Mouse (Mus musculus): ENCODE measurements around the gene Olfr1057. TPM values are rescaled to one million over a fixed set of nuclear protein-coding genes. Genes with fewer than 3 reads are reported as not detected.
"Not testable (repeated sequence)": the region's sequence is repeated elsewhere in the genome, so short reads cannot be mapped to it uniquely, and the experiment has no call there.

Gene Olfr1057
- total RNA-seq (2014; rRNA removed) (not detected in 2 replicates), polyA plus RNA-seq (2015; fragmentation: Nextera tagmentation; extraction: Ambion mirVana) (not detected in 2 replicates)

GRCm38 (mm10) chr2:86378293-86378692 is at the start of gene Olfr1057:
Olfr1057 (minus strand) TSS chr2:86378393.
- no peaks in the 10 kb centered on the region for H3K9me3 ChIP-seq (ENCODE audit: low read length)
- H3K27me3 ChIP-seq (ENCODE audit: insufficient read depth, low read length): no peaks in the 10 kb centered on the region
- no peak within 1 kb of the TSS for H3K9ac ChIP-seq (replicated peaks; ENCODE audit: low read length)
- H3K4me2 ChIP-seq (ENCODE audit: low read depth, low read length): no peak within 1 kb of the TSS
- TF ChIP-seq CTCF (IDR thresholded peaks at IDR 0.05; ENCODE audit: low read depth): no peak
- H3K4me3 ChIP-seq (ENCODE audit: low read length): no peak within 1 kb of the TSS
- H3K36me3 ChIP-seq (ENCODE audit: insufficient read depth, low read length): no peaks in the 10 kb centered on the region
- ATAC-seq (no peak), DNase-seq (ENCODE audit: low spot score) (no peak)
- no peak within 1 kb of the TSS for H3K27ac ChIP-seq
- no peaks in the 10 kb centered on the region for H3K4me1 ChIP-seq (ENCODE audit: insufficient read depth, low read length)

GRCm38 (mm10) chr2:86426649-86427048 is 48.5 kb upstream of the Olfr1057 start, which contains the start of gene Olfr1062:
Olfr1062 (minus strand) TSS chr2:86426749.
- not testable (repeated sequence) for H3K36me3 ChIP-seq (ENCODE audit: insufficient read depth, low read length); ATAC-seq; H3K4me1 ChIP-seq (ENCODE audit: insufficient read depth, low read length); H3K9me3 ChIP-seq (ENCODE audit: low read length); H3K27ac ChIP-seq; H3K4me2 ChIP-seq (ENCODE audit: low read depth, low read length); DNase-seq (ENCODE audit: low spot score); H3K27me3 ChIP-seq (ENCODE audit: insufficient read depth, low read length); H3K9ac ChIP-seq (replicated peaks; ENCODE audit: low read length); H3K4me3 ChIP-seq (ENCODE audit: low read length)

- no peak for DNase-seq (ENCODE audit: low spot score)
- TF ChIP-seq CTCF (IDR thresholded peaks at IDR 0.05; ENCODE audit: low read depth): no peak
- no peaks in the 10 kb centered on the region for H3K36me3 ChIP-seq (ENCODE audit: insufficient read depth, low read length)
- no peak within 1 kb of the TSS for H3K27ac ChIP-seq
- no peaks in the 10 kb centered on the region for H3K27me3 ChIP-seq (ENCODE audit: insufficient read depth, low read length)
- no peaks in the 10 kb centered on the region for H3K9me3 ChIP-seq (ENCODE audit: low read length)
- no peak for ATAC-seq
- WGBS: 91% methylated on average over 1 of the region's 1 CpGs
- no peak within 1 kb of the TSS for H3K9ac ChIP-seq (replicated peaks; ENCODE audit: low read length)
- H3K4me2 ChIP-seq (ENCODE audit: low read depth, low read length): no peak within 1 kb of the TSS
- no peaks in the 10 kb centered on the region for H3K4me1 ChIP-seq (ENCODE audit: insufficient read depth, low read length)
- no peak within 1 kb of the TSS for H3K4me3 ChIP-seq (ENCODE audit: low read length)
These were observed 35.8 kb upstream of the Olfr1057 start, which contains the start of gene Olfr1061 for GRCm38 (mm10) chr2:86413950-86414349. Olfr1061 (minus strand) TSS chr2:86414050.

- H3K9ac ChIP-seq (replicated peaks; ENCODE audit: low read length): no peak overlapping the region
- no peaks in the 10 kb centered on the region for H3K36me3 ChIP-seq (ENCODE audit: insufficient read depth, low read length)
- no peak overlapping the region for H3K4me2 ChIP-seq (ENCODE audit: low read depth, low read length)
- DNase-seq (ENCODE audit: low spot score): no peak
- no peaks in the 10 kb centered on the region for H3K9me3 ChIP-seq (ENCODE audit: low read length)
- no peaks in the 10 kb centered on the region for H3K4me1 ChIP-seq (ENCODE audit: insufficient read depth, low read length)
- TF ChIP-seq CTCF (IDR thresholded peaks at IDR 0.05; ENCODE audit: low read depth): no peak
- no peak overlapping the region for H3K4me3 ChIP-seq (ENCODE audit: low read length)
- WGBS: 85% methylated on average over 2 of the region's 2 CpGs
- no peak overlapping the region for H3K27ac ChIP-seq
- no peaks in the 10 kb centered on the region for H3K27me3 ChIP-seq (ENCODE audit: insufficient read depth, low read length)
- no peak; the same call in 1 of the 2 replicates for ATAC-seq
These were observed 16.9 kb upstream of the Olfr1057 start for GRCm38 (mm10) chr2:86395114-86395513.

DNA sequence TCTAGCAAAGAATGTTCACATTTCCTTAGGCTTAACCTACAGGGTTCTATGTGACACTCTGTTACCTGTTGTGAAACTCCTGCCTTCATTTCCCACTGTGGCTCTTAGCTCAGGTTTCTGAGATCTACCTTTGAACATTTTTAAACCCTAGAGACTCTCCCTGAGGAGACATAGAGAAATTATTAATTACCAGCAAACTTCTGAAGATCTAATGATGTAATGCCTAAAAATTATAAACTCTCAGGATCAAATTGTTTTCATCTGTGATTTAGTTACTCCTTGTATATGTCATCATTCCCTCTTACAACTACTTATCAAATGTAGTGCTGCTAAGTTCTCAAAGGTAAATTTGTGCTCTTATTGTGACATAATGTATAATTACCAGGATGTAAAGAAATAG is 10.3 kb upstream of the Olfr1057 start, which contains the start of gene Olfr1058:
Gene Olfr1058 (minus strand): TSS at position 101 of the 400 bp plus-strand sequence.
- not testable (repeated sequence) for DNase-seq (ENCODE audit: low spot score); ATAC-seq; H3K9ac ChIP-seq (replicated peaks; ENCODE audit: low read length); H3K9me3 ChIP-seq (ENCODE audit: low read length); H3K36me3 ChIP-seq (ENCODE audit: insufficient read depth, low read length); H3K4me3 ChIP-seq (ENCODE audit: low read length); H3K27me3 ChIP-seq (ENCODE audit: insufficient read depth, low read length); H3K4me1 ChIP-seq (ENCODE audit: insufficient read depth, low read length); H3K27ac ChIP-seq; H3K4me2 ChIP-seq (ENCODE audit: low read depth, low read length)

GRCm38 (mm10) chr2:86366342-86366741 is 11.9 kb downstream of the Olfr1057 start:
- not testable (repeated sequence) for H3K27ac ChIP-seq; DNase-seq (ENCODE audit: low spot score); ATAC-seq; H3K4me2 ChIP-seq (ENCODE audit: low read depth, low read length); H3K4me1 ChIP-seq (ENCODE audit: insufficient read depth, low read length); H3K9me3 ChIP-seq (ENCODE audit: low read length); H3K36me3 ChIP-seq (ENCODE audit: insufficient read depth, low read length); H3K4me3 ChIP-seq (ENCODE audit: low read length); H3K27me3 ChIP-seq (ENCODE audit: insufficient read depth, low read length); H3K9ac ChIP-seq (replicated peaks; ENCODE audit: low read length)
- WGBS: no CpG with 5 or more reads among the region's 6 CpGs

GRCm38 (mm10) chr2:86362369-86362768 is 15.8 kb downstream of the Olfr1057 start, which contains the start of gene Olfr1056:
Olfr1056 (minus strand) TSS chr2:86362469.
- Histone ChIP-seq H3K9me3 (ENCODE audit: low read length) (no peaks in the 10 kb centered on the region), H3K4me1 (ENCODE audit: insufficient read depth, low read length) (no peaks in the 10 kb centered on the region)

DNA sequence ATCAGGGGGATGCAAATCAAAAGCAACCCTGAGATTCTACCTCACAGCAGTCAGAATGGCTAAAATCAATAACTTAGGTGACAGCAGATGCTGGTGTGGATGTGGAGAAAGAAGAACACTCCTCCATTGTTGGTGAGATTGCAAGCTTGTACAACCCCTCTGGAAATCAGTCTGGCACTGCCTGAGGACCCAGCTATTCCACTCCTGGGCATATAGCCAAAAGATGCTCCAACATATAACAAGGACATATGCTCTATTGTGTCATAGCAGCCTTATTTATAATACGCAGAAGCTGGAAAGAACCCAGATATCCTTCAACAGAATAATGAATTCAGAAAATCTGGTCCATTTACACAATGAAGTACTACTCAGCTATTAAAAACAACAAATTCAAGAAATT is 26.4 kb downstream of the Olfr1057 start:
- WGBS: 68% methylated on average over 1 of the region's 1 CpGs
- DNase-seq (ENCODE audit: low spot score): peak; percentile 2
- ATAC-seq: not testable (repeated sequence)

More at GRCm38 (mm10) chr2:86362369-86362768, 15.8 kb downstream of the Olfr1057 start, which contains the start of gene Olfr1056:
- Histone ChIP-seq H3K27ac (no peak within 1 kb of the TSS), H3K4me3 (ENCODE audit: low read length) (no peak within 1 kb of the TSS), H3K4me2 (ENCODE audit: low read depth, low read length) (no peak within 1 kb of the TSS), H3K9ac (replicated peaks; ENCODE audit: low read length) (no peak within 1 kb of the TSS), H3K27me3 (ENCODE audit: insufficient read depth, low read length) (no peaks in the 10 kb centered on the region), H3K36me3 (ENCODE audit: insufficient read depth, low read length) (no peaks in the 10 kb centered on the region)
- ATAC-seq (no peak), DNase-seq (ENCODE audit: low spot score) (no peak)
- no peak for TF ChIP-seq CTCF (IDR thresholded peaks at IDR 0.05; ENCODE audit: low read depth)

More for the DNA sequence above, 26.4 kb downstream of the Olfr1057 start:
- not testable (repeated sequence) for H3K27me3 ChIP-seq (ENCODE audit: insufficient read depth, low read length); H3K4me1 ChIP-seq (ENCODE audit: insufficient read depth, low read length); H3K9me3 ChIP-seq (ENCODE audit: low read length); H3K27ac ChIP-seq; H3K4me2 ChIP-seq (ENCODE audit: low read depth, low read length); H3K9ac ChIP-seq (replicated peaks; ENCODE audit: low read length); H3K4me3 ChIP-seq (ENCODE audit: low read length); H3K36me3 ChIP-seq (ENCODE audit: insufficient read depth, low read length)
